Mouse (Mus musculus): ENCODE data around the gene Hist1h2bp. TPM values are rescaled to one million over a fixed set of nuclear protein-coding genes. Genes with fewer than 3 reads are reported as not detected.
"Not testable (repeated sequence)": the region's sequence is repeated elsewhere in the genome, so short reads cannot be mapped to it uniquely, and the experiment has no call there.

The Hist1h2bp gene
- polyA plus RNA-seq (2015; fragmentation: Nextera tagmentation; extraction: Ambion mirVana) = 0.44 and 0.58 TPM in 2 replicates

- H3K27ac ChIP-seq (replicated peaks) = peak within 1 kb of the TSS; percentile 81
- H3K9me3 ChIP-seq, H3K36me3 ChIP-seq, H3K27me3 ChIP-seq: not testable (repeated sequence)
- H3K4me1 ChIP-seq (replicated peaks) = peaks cover 32% of the 10 kb centered on the region
- H3K9ac ChIP-seq = peak within 1 kb of the TSS; percentile 37; the same call in 1 of the 2 replicates
- H3K4me3 ChIP-seq = peak within 1 kb of the TSS; percentile 34
- H3K4me2 ChIP-seq = peak within 1 kb of the TSS; percentile 69
- ATAC-seq (ENCODE audit: low FRiP score, low read depth) = peak; percentile 97
- under 1% methylated on average over 38 of the region's 63 CpGs for WGBS
Measured at GRCm38 (mm10) chr13:21786899-21787629, at the start of gene Hist1h2bp, which contains the start of gene Hist1h2an. Hist1h2bp (plus strand) TSS chr13:21787461. Hist1h2an (minus strand) TSS chr13:21787218.

DNA sequence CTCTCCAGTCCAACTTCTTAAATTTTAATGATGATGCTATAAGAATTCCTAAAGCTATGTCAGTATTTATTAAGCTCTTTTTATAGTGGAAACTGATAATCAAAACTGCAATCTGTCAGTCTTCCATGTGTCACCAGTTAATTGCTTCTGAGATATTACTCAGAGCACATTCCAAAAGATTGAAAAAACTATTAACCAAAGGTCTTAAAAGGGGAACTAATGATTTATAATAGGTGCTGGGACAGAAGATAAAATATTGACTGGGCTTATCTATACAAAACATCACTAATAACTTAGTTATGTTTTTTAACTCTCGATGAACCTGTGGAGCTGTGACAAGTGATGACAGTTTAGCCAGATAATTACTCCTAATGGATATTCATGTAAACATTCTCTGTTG, 42.3 kb upstream of the Hist1h2bp start:
- Histone ChIP-seq H3K9ac (no peak overlapping the region), H3K4me2 (no peak overlapping the region), H3K9me3 (no peaks in the 10 kb centered on the region), H3K4me1 (replicated peaks) (peaks cover 12% of the 10 kb centered on the region), H3K27ac (replicated peaks) (no peak overlapping the region), H3K4me3 (no peak overlapping the region), H3K36me3 (no peaks in the 10 kb centered on the region), H3K27me3 (no peaks in the 10 kb centered on the region)
- WGBS = 97% methylated on average over 1 of the region's 1 CpGs
- no peak for ATAC-seq (ENCODE audit: low FRiP score, low read depth)

- peak overlapping the region; percentile 73 for H3K4me2 ChIP-seq
- peak overlapping the region; percentile 53 for H3K9ac ChIP-seq
- no peaks in the 10 kb centered on the region for H3K36me3 ChIP-seq
- no peak for ATAC-seq (ENCODE audit: low FRiP score, low read depth)
- H3K9me3 ChIP-seq = no peaks in the 10 kb centered on the region
- H3K4me3 ChIP-seq = peak overlapping the region; percentile 48
- H3K27ac ChIP-seq (replicated peaks) = peak overlapping the region; percentile 89
- no peaks in the 10 kb centered on the region for H3K27me3 ChIP-seq
- 7% methylated on average over 5 of the region's 5 CpGs for WGBS
- peaks cover 27% of the 10 kb centered on the region for H3K4me1 ChIP-seq (replicated peaks)
Measured at GRCm38 (mm10) chr13:21749387-21750158, 37.7 kb upstream of the Hist1h2bp start.

GRCm38 (mm10) chr13:21750159-21751017, 36.9 kb upstream of the Hist1h2bp start, which contains the start of gene Hist1h4k:
Hist1h4k (minus strand) TSS chr13:21750505.
- under 1% methylated on average over 47 of the region's 56 CpGs for WGBS
- H3K36me3 ChIP-seq, H3K27me3 ChIP-seq, H3K9me3 ChIP-seq: not testable (repeated sequence)
- Histone ChIP-seq H3K9ac (peak within 1 kb of the TSS; percentile 53), H3K4me1 (replicated peaks) (peaks cover 31% of the 10 kb centered on the region), H3K4me2 (peak within 1 kb of the TSS; percentile 73), H3K4me3 (peak within 1 kb of the TSS; percentile 48), H3K27ac (replicated peaks) (peak within 1 kb of the TSS; percentile 89)
- peak; percentile 91 for ATAC-seq (ENCODE audit: low FRiP score, low read depth)

DNA sequence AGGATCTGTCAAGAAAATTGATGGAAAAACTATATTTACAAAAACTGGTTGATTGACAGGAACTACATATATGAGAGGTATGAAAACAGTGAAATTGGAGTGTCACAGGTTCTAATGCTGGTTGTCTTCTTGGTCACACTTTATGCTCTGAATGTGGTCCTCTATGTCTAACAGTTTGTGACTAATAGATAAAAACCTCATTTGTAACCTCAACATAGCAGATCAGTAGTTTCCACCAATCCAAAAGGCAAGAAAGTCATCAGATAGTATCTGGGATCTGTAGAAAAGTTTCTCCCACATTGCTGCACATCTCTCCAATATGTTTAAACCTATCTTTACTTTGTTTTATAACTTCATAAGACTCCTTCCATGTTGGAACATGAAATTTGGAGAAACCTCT, 35.8 kb upstream of the Hist1h2bp start:
- Histone ChIP-seq H3K27ac (replicated peaks) (no peak overlapping the region), H3K27me3 (no peaks in the 10 kb centered on the region), H3K9ac (no peak overlapping the region), H3K9me3 (no peaks in the 10 kb centered on the region), H3K4me1 (replicated peaks) (peaks cover 31% of the 10 kb centered on the region), H3K36me3 (no peaks in the 10 kb centered on the region), H3K4me3 (no peak overlapping the region), H3K4me2 (no peak overlapping the region)
- ATAC-seq (ENCODE audit: low FRiP score, low read depth) = no peak

DNA sequence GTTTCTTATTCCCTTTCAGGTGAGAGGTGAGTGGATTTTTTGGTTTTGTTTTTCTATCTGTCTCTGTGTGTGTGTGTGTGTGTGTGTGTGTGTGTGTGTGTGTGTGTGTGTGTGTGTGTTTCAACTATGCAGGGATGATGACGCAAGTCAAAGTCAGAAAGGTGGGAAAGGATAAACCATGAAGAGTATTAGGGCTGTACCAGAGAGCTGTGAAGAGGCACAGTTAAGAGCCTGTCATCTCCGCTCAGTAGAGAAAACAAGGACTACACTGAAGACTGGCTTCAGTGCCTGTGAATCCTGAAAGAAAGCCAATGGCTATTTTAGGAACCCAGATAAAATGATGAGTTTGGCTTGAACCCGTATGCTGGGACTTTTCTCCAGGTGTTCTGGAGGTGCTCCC, 35.4 kb upstream of the Hist1h2bp start:
- 79% methylated on average over 3 of the region's 3 CpGs for WGBS
- Histone ChIP-seq H3K36me3 (no peaks in the 10 kb centered on the region), H3K27me3 (no peaks in the 10 kb centered on the region), H3K27ac (replicated peaks) (no peak overlapping the region), H3K4me1 (replicated peaks) (peaks cover 31% of the 10 kb centered on the region), H3K9me3 (no peaks in the 10 kb centered on the region), H3K9ac (no peak overlapping the region), H3K4me3 (no peak overlapping the region), H3K4me2 (no peak overlapping the region)
- no peak for ATAC-seq (ENCODE audit: low FRiP score, low read depth)

- 52% methylated on average over 3 of the region's 3 CpGs for WGBS
- 0 out of 2 replicates have a peak overlapping the region, but pooled peaks have one; percentile 2 for H3K27ac ChIP-seq (replicated peaks)
- no peaks in the 10 kb centered on the region for H3K27me3 ChIP-seq
- H3K36me3 ChIP-seq = no peaks in the 10 kb centered on the region
- no peak for ATAC-seq (ENCODE audit: low FRiP score, low read depth)
- no peak overlapping the region for H3K9ac ChIP-seq
- no peaks in the 10 kb centered on the region for H3K9me3 ChIP-seq
- H3K4me3 ChIP-seq = no peak overlapping the region
- H3K4me2 ChIP-seq = 0 out of 2 replicates have a peak overlapping the region, but pooled peaks have one; percentile 88
- peaks cover 31% of the 10 kb centered on the region for H3K4me1 ChIP-seq (replicated peaks)
Measured at GRCm38 (mm10) chr13:21752356-21752755, 34.9 kb upstream of the Hist1h2bp start.

DNA sequence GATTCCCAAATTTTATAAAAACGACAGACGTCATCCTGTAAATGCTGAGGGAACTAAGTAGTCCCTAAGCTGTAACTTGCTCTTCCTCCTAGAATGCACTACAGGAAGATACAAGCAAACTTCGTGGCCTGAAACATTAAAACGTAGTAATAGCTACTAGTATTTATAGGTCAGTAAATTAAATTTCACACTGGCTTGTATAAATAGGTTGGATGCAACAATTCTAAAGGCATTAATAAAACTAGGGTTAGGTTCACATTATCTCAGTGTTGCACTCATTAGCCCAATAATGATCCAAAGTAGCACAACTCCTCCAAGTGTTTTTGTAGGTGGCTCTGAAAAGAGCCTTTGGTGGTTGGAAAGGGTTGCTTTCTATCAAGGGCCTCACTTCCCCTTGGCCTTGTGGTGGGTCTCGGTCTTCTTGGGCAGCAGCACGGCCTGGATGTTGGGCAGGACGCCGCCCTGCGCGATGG, 34.2 kb upstream of the Hist1h2bp start:
- Histone ChIP-seq H3K9ac (peak overlapping the region; percentile 60), H3K27ac (replicated peaks) (peak overlapping the region; percentile 94), H3K4me3 (peak overlapping the region; percentile 47), H3K4me2 (peak overlapping the region; percentile 88), H3K36me3 (no peaks in the 10 kb centered on the region), H3K4me1 (replicated peaks) (peaks cover 31% of the 10 kb centered on the region), H3K27me3 (no peaks in the 10 kb centered on the region), H3K9me3 (no peaks in the 10 kb centered on the region)
- ATAC-seq (ENCODE audit: low FRiP score, low read depth) = no peak
- WGBS = 2% methylated on average over 10 of the region's 10 CpGs

DNA sequence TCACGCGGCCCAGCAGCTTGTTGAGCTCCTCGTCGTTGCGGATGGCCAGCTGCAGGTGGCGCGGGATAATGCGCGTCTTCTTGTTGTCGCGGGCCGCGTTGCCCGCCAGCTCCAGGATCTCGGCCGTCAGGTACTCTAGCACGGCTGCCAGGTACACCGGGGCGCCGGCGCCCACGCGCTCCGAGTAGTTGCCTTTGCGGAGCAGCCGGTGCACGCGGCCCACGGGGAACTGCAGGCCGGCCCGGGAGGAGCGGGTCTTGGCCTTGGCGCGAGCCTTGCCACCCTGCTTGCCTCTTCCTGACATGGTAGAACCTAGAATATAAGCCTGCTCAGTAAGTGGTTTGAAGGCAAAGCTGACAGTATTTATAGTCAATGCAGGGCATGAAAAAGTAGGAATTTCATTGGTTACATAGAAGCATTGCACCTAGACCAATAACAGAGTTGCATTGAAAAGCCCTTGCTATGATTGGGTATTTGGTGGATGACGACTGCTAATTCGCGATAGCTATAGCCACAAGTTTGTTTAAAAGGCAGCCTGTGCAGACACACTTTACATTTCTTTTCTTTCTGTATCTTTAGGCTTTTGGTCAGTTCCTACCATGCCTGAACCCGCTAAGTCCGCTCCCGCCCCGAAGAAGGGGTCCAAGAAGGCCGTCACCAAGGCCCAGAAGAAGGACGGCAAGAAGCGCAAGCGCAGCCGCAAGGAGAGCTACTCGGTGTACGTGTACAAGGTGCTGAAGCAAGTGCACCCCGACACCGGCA, 33.6 kb upstream of the Hist1h2bp start, which contains the start of the genes Hist1h2ak and Hist1h2bn:
Gene Hist1h2ak, minus strand, starts transcription at position 304 of the 762 bp plus-strand sequence.
Gene Hist1h2bn, plus strand, starts transcription at position 600 of the 762 bp plus-strand sequence.
- peaks cover 28% of the 10 kb centered on the region for H3K4me1 ChIP-seq (replicated peaks)
- H3K27ac ChIP-seq (replicated peaks) = peak within 1 kb of the TSS; percentile 94
- not testable (repeated sequence) for H3K36me3 ChIP-seq, H3K27me3 ChIP-seq, H3K9me3 ChIP-seq
- peak; percentile 97 for ATAC-seq (ENCODE audit: low FRiP score, low read depth)
- H3K4me2 ChIP-seq = peak within 1 kb of the TSS; percentile 88
- H3K9ac ChIP-seq = peak within 1 kb of the TSS; percentile 60
- WGBS = under 1% methylated on average over 39 of the region's 50 CpGs
- H3K4me3 ChIP-seq = peak within 1 kb of the TSS; percentile 47

DNA sequence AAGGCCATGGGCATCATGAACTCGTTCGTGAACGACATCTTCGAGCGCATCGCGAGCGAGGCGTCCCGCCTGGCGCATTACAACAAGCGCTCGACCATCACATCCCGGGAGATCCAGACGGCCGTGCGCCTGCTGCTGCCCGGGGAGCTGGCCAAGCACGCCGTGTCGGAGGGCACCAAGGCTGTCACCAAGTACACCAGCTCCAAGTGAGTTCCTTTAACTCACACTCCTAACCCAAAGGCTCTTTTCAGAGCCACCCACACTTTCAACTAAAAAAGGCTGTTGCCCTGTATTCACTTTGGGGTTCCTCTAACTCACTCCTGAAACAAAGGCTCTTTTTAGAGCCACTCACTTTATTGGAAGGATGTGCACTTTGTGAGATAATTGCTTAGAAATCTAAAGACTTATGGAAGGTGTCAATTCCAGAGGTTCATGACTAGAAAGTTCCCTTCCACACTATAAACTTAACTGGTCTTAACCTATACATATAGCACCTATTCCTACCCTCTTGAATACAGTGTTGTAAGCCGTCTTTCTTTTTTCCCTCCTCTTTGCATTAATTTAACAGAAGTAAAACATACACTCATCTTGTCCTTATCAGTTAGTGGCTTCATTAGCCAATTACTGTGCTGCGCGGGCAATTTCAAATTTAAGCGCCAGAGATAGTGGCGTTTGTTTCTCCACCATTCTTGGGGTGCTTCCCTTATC, 32.8 kb upstream of the Hist1h2bp start:
- not testable (repeated sequence) for H3K36me3 ChIP-seq; ATAC-seq (ENCODE audit: low FRiP score, low read depth); H3K9me3 ChIP-seq; H3K27me3 ChIP-seq
- Histone ChIP-seq H3K27ac (replicated peaks) (peak overlapping the region; percentile 94), H3K4me1 (replicated peaks) (peaks cover 21% of the 10 kb centered on the region), H3K4me3 (peak overlapping the region; percentile 47), H3K4me2 (peak overlapping the region; percentile 88), H3K9ac (peak overlapping the region; percentile 37)
- WGBS = under 1% methylated on average over 24 of the region's 26 CpGs
